Mouse (Mus musculus) macrophage (primary cell): ENCODE measurements around the gene Akap7. TPM values are rescaled to one million over a fixed set of nuclear protein-coding genes. Genes with fewer than 3 reads are reported as not detected.

ENCODE experiments used
- H3K27ac ChIP-seq: fragments of 350-480 bp; formaldehyde crosslinking; 2 replicates; pipeline ENCODE4 v1.9.0; 2021
- H3K36me3 ChIP-seq: fragments of 350-480 bp; formaldehyde crosslinking; 2 replicates; pipeline ENCODE4 v1.9.0; 2021; ENCODE audit errors: inconsistent target
- H3K4me3 ChIP-seq: fragments of 350-480 bp; formaldehyde crosslinking; 2 replicates; pipeline ENCODE4 v1.9.0; 2021; ENCODE audit errors: inconsistent target
- H3K79me2 ChIP-seq: fragments of 350-480 bp; formaldehyde crosslinking; 2 replicates; pipeline ENCODE4 v1.9.0; 2021; ENCODE audit errors: inconsistent target
- WGBS: methylation state at CpG from one replicate; pipeline ENCODE4 v1.1.7; 2026; ENCODE audit warnings: inconsistent platforms; ENCODE audit not compliant: missing documents; 5-methylcytosine and 5-hydroxymethylcytosine counted together
- polyA plus RNA-seq: library from polyadenylated mRNA; stranded (reverse); fragments of 250-400 nt; gene quantifications from 3 replicates; pipeline ENCODE4 v1.2.4, GENCODE M21; 2018; ENCODE audit warnings: inconsistent platforms

Akap7 gene
- polyA plus RNA-seq, 1 experiment from 2014 or later: 57.2 TPM

DNA sequence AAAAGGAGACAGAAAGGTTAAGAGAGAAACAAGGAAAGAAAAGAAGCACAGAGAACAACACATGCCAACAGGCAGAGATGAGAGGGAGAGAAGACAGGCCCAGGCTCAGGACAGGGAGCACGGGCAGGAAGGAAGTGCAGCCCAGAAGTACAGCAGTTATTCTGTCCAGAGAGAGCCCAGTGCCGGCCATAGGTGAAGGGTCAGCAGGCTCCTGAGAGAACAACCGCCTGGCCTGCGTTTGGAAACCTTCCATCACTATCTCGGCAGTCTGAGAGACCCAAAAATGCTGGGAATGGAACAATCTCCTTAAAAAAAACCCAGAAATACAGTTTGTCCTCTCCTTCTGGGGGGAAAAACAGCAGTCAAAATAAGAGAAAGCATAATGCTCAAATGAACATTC, 50.2 kb downstream of the Akap7 start:
- whole genome bisulfite sequencing: 93% methylated on average over 5 of the region's 5 CpGs
- Histone ChIP-seq H3K36me3 (no peaks in the 10 kb centered on the region), H3K79me2 (no peaks in the 10 kb centered on the region), H3K4me3 (no peak overlapping the region), H3K27ac (no peak overlapping the region)

DNA sequence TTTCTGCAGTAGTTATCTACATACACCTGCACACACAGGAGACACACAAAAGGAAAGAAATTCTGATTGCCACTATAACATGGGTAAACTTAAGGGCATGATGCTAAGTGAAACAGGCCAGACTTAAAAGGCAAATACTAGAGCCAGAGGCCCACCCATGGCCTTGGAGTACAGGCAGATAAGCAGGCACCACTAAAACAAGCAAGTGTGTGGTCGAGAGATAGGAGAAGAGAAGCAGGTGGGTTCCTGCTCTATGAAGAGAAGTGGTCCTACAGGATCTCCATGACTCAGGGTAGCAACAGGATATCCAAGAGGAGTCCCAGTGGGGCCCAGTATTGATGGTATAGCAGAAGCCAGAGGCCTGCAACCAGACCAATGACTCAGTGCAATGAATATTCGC, 54.2 kb downstream of the Akap7 start:
- Histone ChIP-seq H3K4me3 (no peak overlapping the region), H3K27ac (no peak overlapping the region)

DNA sequence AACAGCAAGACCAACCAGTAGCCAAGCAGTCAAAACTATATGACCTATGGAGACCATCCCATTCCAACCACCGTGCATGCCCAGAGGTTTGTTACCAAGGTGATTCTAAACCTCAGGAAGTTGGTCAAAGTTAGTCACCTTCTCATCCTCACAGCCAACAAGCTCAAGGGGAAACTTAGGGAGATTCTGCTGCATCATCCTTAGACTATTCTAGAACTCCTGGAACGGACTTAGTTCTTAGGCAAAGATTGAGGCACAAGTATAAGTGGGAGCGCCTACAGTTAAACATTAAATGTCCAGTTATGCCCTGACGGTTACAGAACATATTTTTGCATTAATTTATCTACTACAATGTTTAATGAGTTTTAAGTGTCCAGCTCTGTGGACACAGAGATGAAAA, 54.7 kb downstream of the Akap7 start:
- Histone ChIP-seq H3K27ac (no peak overlapping the region), H3K36me3 (no peaks in the 10 kb centered on the region), H3K4me3 (no peak overlapping the region), H3K79me2 (no peaks in the 10 kb centered on the region)
- WGBS: 90% methylated on average over 4 of the region's 4 CpGs

More for the DNA sequence above, 54.2 kb downstream of the Akap7 start:
- H3K79me2 ChIP-seq: no peaks in the 10 kb centered on the region
- H3K36me3 ChIP-seq: no peaks in the 10 kb centered on the region
- 88% methylated on average over 2 of the region's 2 CpGs for WGBS

DNA sequence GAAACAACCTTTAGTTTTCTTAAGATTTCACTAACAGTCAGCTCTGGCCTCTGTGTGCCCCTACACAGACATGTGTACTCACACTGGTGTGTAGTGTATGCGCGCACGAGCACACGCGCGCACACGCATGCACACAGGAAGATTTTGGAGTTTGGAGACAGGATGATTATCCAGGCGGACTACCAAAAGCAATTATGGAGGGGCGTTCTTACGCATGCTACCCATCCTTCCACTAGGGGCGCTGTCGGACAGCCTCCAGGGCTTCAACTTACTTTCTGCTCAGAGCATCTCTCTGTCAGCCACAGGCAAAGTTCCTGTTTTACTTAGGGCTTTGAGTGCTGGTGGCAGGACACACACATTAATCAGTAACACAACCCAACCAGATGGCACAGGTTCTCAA, 57.6 kb downstream of the Akap7 start:
- Histone ChIP-seq H3K79me2 (no peaks in the 10 kb centered on the region), H3K36me3 (no peaks in the 10 kb centered on the region), H3K4me3 (no peak overlapping the region), H3K27ac (no peak overlapping the region)
- 74% methylated on average over 12 of the region's 12 CpGs for WGBS

DNA sequence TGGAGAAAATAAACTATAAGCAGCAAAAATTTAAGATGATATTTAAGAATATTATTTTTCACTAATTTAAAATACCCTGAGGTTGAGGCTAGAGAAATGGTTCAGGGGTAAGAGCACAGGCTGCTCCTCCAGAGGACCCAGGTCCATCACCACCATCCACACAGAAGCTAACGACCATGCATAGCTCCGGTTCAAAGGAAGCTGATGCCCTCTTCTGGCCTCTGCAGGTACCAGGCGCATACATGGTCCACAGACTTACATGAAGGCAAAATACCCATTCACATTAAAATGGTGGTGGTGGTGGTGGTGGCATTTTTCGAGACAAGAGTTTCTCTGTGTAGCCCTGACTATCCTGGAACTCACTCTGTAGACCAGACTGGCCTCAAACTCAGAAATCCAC, 61.5 kb downstream of the Akap7 start:
- Histone ChIP-seq H3K27ac (no peak overlapping the region), H3K4me3 (no peak overlapping the region), H3K36me3 (no peaks in the 10 kb centered on the region), H3K79me2 (no peaks in the 10 kb centered on the region)
- 85% methylated on average over 4 of the region's 4 CpGs for WGBS

DNA sequence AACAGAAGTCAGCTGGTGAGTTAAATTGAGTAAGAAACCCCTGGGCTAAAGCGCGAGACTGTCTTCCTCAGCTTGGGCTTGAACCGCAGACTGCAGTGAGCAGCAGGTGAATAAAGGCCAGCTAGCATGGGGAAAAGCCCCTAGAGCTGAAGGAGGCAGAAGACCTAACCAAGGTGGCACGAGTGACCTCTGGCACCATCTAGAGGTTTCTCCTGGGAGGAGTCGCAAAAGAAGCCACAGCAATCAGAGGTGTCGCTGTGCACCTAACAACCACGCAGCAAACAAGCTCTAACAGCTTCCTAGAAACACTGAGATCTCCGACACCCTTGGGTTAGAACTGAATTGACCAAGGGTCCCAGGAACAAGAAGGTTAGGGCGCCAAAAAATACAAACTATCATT, 68.5 kb downstream of the Akap7 start:
- Histone ChIP-seq H3K4me3 (no peak overlapping the region), H3K79me2 (no peaks in the 10 kb centered on the region), H3K27ac (no peak overlapping the region), H3K36me3 (no peaks in the 10 kb centered on the region)
- 70% methylated on average over 9 of the region's 9 CpGs for WGBS

DNA sequence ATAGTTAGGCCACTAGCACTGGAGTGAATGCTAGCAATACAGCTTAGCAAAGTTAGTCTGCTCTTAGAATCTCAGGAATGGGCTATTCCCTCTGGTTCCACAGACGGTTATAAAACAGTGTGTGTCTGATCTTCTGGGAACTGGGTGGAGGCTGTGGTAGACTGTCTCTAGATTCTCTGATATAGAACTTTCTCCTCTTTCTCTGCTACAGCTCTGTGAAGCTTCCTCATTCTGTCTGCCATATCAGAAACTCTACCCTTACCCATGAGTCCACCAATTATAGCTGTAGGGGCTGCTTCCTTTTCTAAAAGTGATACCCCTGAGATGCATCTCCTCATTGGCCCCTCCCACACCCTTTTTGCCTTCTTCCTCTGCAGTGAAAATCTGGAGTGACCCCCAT, 73.6 kb downstream of the Akap7 start:
- Histone ChIP-seq H3K27ac (no peak overlapping the region), H3K79me2 (no peaks in the 10 kb centered on the region), H3K4me3 (no peak overlapping the region), H3K36me3 (no peaks in the 10 kb centered on the region)
- WGBS: 86% methylated on average over 1 of the region's 1 CpGs

DNA sequence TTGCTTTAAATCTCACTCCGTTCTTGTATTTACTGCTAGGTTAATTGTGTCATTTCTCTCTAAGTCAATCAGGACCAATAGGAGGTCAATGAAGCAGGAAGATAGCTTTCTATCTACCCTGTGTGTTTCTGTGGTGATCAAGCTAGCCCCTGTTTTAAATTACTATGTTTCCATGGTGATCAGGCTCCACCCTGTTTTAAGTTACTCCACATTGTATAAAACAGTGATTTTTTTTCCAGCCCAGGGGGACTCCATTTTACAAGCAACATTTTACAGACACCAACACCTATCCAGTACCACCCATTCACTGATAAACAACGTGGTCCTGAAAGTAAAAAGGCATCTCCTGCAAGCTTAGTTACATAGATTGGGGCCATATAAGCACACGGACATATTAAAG, 75.0 kb downstream of the Akap7 start:
- Histone ChIP-seq H3K27ac (no peak overlapping the region), H3K79me2 (no peaks in the 10 kb centered on the region), H3K4me3 (no peak overlapping the region), H3K36me3 (no peaks in the 10 kb centered on the region)
- WGBS: 95% methylated on average over 3 of the region's 3 CpGs

DNA sequence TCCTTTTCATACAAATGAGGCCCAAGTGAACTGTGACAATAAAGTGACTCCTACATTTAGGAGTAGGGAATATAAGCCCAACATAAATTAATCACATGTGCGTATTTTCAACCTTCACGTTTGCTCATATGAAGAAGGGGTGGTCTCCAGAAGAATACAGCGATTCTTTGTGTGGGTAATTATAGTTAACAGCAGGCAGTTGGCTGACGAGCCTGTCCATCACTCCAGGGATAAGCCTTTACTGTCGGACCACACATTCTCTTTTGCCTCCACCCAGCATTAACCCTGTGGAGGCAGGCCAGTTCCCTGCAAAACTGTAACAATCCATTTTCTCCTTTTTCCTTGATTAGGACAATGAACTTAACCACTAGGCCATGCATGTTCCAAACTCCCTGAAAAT, 76.3 kb downstream of the Akap7 start:
- Histone ChIP-seq H3K27ac (no peak overlapping the region), H3K4me3 (no peak overlapping the region), H3K36me3 (no peaks in the 10 kb centered on the region), H3K79me2 (no peaks in the 10 kb centered on the region)
- WGBS: 92% methylated on average over 5 of the region's 5 CpGs

DNA sequence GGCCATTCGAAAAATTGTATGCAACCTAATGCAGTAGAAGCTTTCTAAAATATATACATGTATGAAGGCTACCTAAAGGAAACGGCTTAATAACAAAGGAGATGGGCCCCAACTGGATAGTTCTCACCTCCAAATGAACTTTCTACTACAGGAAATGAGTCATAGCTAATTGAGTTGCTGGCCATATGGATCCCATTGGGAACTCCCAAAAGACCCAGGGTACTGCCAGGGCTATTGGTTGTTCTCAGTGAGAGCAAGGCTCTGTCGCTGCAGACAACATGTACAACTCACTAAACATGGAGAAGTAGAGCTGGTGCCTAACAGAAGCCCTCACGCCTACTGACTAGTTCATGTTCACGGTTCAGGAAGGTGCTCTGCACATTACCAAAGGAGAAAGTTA, 83.3 kb downstream of the Akap7 start:
- no peak overlapping the region for H3K27ac ChIP-seq
- H3K4me3 ChIP-seq: no peak overlapping the region
- 100% methylated on average over 5 of the region's 5 CpGs for WGBS
- H3K79me2 ChIP-seq: no peaks in the 10 kb centered on the region
- H3K36me3 ChIP-seq: no peaks in the 10 kb centered on the region

DNA sequence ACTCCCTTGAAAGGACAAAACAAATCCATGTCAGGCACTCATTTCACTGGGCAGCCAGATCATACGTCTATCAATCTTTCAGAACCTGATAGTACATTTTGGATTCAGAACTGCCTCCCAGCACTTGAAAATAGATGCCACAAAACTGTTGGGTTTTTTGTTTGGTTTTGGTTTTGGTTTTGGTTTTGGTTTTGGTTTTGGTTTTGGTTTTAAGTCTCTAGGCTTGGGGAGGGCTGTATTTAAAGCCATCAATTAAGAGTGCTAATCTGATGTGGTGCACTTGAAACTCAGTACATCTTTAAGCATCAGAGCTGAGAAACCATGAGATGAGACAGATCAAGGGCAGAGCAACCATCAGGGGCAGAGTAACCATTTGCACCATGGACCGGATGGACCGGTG, 86.9 kb downstream of the Akap7 start:
- 97% methylated on average over 3 of the region's 3 CpGs for WGBS
- H3K27ac ChIP-seq: no peak overlapping the region
- H3K79me2 ChIP-seq: no peaks in the 10 kb centered on the region
- H3K36me3 ChIP-seq: no peaks in the 10 kb centered on the region
- no peak overlapping the region for H3K4me3 ChIP-seq

DNA sequence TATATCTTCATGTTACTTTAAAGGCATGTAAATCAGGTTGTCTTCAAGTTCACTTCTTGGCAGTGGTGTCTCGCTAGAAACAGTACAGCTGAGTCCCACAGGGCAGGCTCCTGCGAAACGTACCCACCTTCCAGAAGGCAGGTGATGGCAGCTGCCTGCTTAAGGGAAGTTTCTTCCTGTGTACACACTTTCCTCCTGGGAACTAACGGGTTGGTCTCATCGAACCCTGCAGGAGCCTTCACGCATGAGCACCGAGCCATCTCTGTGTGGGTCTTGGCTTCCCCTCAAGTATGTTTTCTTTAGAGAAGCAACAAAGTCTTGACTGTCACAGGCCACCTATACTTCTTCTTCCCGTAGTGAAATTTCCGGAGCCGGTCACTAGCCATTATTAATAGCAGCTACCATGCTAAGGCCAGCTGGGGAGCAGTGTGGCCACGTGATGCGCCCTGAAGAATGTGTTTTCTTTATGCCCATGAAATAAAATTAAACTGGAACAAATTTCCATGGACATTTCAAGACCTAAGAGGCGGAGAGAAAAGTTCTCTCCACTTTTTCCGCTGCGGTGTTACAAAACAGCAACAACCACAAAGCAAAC, 87.7 kb downstream of the Akap7 start:
- Histone ChIP-seq H3K79me2 (no peaks in the 10 kb centered on the region), H3K27ac (no peak overlapping the region), H3K4me3 (no peak overlapping the region), H3K36me3 (no peaks in the 10 kb centered on the region)
- WGBS: 95% methylated on average over 15 of the region's 15 CpGs

DNA sequence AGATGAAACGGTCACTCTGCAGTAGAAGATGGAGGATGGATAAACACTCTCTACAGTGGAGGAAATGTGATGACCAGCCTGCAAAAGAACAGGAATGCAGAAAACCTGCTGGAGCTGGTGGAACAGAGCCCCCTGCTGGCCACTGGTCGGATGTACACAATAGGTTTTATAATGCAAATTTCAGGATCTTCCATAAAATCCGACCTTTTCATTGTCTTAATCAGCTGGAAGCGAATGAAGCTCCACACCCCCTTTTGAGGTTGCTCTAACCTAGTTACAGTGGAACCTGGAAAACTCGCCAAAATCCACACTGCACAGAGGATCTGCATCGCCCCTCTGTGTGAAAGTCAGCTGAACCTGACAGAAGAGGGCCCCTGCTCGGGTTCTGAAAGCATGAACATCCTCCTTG, 88.4 kb downstream of the Akap7 start:
- Histone ChIP-seq H3K27ac (no peak overlapping the region), H3K79me2 (no peaks in the 10 kb centered on the region), H3K4me3 (no peak overlapping the region), H3K36me3 (no peaks in the 10 kb centered on the region)
- WGBS: 45% methylated on average over 7 of the region's 7 CpGs

DNA sequence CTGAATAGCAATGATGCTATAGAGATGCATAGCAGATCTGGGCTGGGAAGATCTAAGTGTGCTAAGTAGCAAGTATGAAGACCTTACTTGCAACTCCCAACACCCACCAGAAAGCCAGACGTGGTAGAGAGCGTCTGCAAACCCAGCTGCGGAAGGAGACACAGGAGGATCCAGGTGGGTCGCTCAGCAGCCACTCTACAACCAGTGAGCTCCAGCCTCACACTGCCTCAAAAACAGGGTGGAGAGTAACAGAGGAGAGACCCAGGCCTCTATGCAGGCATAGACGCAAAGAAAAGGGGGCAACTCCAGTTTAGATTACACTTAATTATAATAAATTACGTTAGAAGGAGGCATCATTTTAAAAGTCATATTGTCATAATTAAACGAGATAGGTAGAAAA, 88.9 kb downstream of the Akap7 start:
- Histone ChIP-seq H3K36me3 (no peaks in the 10 kb centered on the region), H3K4me3 (no peak overlapping the region), H3K27ac (no peak overlapping the region), H3K79me2 (no peaks in the 10 kb centered on the region)
- 92% methylated on average over 7 of the region's 7 CpGs for WGBS

DNA sequence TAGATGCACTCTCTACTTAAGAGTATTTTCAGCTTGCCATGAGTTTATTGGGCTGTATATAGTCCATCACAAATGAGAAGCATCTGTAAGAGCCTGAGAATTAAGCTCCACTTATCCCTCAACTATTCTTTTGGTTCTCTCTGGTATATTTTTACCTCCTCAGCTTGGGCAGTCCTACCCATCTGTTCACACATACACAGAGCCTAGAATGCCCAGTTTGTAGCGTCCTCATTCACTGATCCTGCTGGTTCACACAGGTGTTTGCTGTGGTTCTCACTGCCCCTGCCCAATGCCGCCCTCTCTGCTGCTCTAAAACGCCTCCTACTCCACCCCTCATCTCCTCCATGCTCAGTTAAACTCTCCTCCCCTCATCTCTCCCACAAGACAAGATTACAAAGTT, 91.7 kb downstream of the Akap7 start:
- no peaks in the 10 kb centered on the region for H3K36me3 ChIP-seq
- H3K27ac ChIP-seq: no peak overlapping the region
- WGBS: 89% methylated on average over 3 of the region's 3 CpGs
- H3K79me2 ChIP-seq: no peaks in the 10 kb centered on the region
- H3K4me3 ChIP-seq: no peak overlapping the region

DNA sequence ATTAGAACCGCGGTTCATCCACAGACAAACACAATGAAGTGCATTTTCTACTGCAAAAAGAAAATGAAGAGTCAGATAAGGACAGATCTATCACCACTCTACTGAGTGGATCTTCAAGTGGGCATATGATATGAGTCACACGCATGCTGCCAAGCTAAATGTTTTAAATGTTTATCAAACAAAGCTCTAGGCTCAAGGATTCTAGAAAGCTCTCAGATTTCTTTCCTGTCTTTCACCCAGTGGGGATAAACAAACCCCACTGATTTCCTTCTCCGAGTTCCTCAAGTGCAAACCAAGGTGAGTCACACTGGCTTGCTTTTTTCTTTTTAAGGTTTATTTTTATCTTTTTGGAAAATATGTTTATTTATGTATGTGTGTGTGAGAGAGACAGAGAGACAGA, 94.0 kb downstream of the Akap7 start:
- 95% methylated on average over 4 of the region's 4 CpGs for WGBS
- Histone ChIP-seq H3K36me3 (no peaks in the 10 kb centered on the region), H3K79me2 (no peaks in the 10 kb centered on the region), H3K27ac (no peak overlapping the region), H3K4me3 (no peak overlapping the region)
